Mouse (Mus musculus): ENCODE data around the gene Nap1l1. TPM values are rescaled to one million over a fixed set of nuclear protein-coding genes. Genes with fewer than 3 reads are reported as not detected.
"Not testable (repeated sequence)": the region's sequence is repeated elsewhere in the genome, so short reads cannot be mapped to it uniquely, and the experiment has no call there.

Gene Nap1l1
- 399 and 441 TPM in 2 replicates for polyA plus RNA-seq (2014; fragmentation: Nextera tagmentation; extraction: Ambion mirVana)

GRCm38 (mm10) chr10:111472686-111473510 is at the start of gene Nap1l1:
Nap1l1 (plus strand) TSS chr10:111473223.
- Histone ChIP-seq H3K4me1 (replicated peaks; ENCODE audit: control insufficient read depth, insufficient read depth, low read length) (peaks cover 2% of the 10 kb centered on the region; the same call in 1 of the 2 replicates), H3K4me3 (ENCODE audit: low read depth, low read length) (peak within 1 kb of the TSS; percentile 96), H3K27ac (ENCODE audit: low read depth, low read length) (peak within 1 kb of the TSS; percentile 95), H3K4me2 (ENCODE audit: low read depth, low read length, severe bottlenecking) (peak within 1 kb of the TSS; percentile 66), H3K27me3 (ENCODE audit: control insufficient read depth, insufficient read depth, low read length) (no peaks in the 10 kb centered on the region), H3K9me3 (ENCODE audit: control insufficient read depth, low read length) (no peaks in the 10 kb centered on the region), H3K36me3 (ENCODE audit: control insufficient read depth, insufficient read depth, low read length) (no peaks in the 10 kb centered on the region), H3K9ac (ENCODE audit: low read length) (peak within 1 kb of the TSS; percentile 99)
- peak; percentile 99 for DNase-seq (ENCODE audit: low spot score)
- under 1% methylated on average over 68 of the region's 80 CpGs for WGBS
- ATAC-seq (replicated peaks; ENCODE audit: low FRiP score), result peak; percentile 100

GRCm38 (mm10) chr10:111426491-111426890 is 46.5 kb upstream of the Nap1l1 start:
- 95% methylated on average over 1 of the region's 1 CpGs for WGBS
- H3K36me3 ChIP-seq (ENCODE audit: control insufficient read depth, insufficient read depth, low read length), result no peaks in the 10 kb centered on the region
- no peaks in the 10 kb centered on the region; the same call in 1 of the 2 replicates for H3K4me1 ChIP-seq (replicated peaks; ENCODE audit: control insufficient read depth, insufficient read depth, low read length)
- no peak overlapping the region for H3K9ac ChIP-seq (ENCODE audit: low read length)
- no peak overlapping the region for H3K4me3 ChIP-seq (ENCODE audit: low read depth, low read length)
- ATAC-seq (replicated peaks; ENCODE audit: low FRiP score), result no peak
- no peak overlapping the region for H3K27ac ChIP-seq (ENCODE audit: low read depth, low read length)
- no peaks in the 10 kb centered on the region for H3K9me3 ChIP-seq (ENCODE audit: control insufficient read depth, low read length)
- no peak overlapping the region for H3K4me2 ChIP-seq (ENCODE audit: low read depth, low read length, severe bottlenecking)
- no peak for DNase-seq (ENCODE audit: low spot score)
- no peaks in the 10 kb centered on the region for H3K27me3 ChIP-seq (ENCODE audit: control insufficient read depth, insufficient read depth, low read length)

DNA sequence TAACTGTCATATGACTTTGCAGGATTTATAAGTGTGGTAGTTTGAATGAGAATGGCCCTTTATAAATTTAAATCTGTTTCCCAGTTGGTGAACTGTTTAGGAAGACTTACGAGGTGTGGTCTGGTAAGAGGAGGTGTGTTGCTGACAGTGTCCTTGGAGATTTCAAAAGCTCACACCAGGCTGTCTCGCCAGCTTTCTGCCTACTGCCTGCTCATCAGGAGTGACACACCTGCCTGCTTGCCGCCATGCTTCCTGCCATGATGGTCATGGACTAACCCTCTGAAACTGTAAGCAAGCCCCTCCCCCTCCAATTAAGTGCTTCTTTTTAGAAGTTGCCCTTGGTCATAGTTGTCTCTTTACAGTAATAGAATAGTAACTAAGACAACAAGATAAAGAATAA is 39.5 kb upstream of the Nap1l1 start:
- DNase-seq (ENCODE audit: low spot score) (no peak), ATAC-seq (replicated peaks; ENCODE audit: low FRiP score) (no peak)
- Histone ChIP-seq H3K4me2 (ENCODE audit: low read depth, low read length, severe bottlenecking) (no peak overlapping the region), H3K27ac (ENCODE audit: low read depth, low read length) (no peak overlapping the region), H3K4me3 (ENCODE audit: low read depth, low read length) (no peak overlapping the region), H3K9ac (ENCODE audit: low read length) (no peak overlapping the region), H3K36me3 (ENCODE audit: control insufficient read depth, insufficient read depth, low read length) (no peaks in the 10 kb centered on the region), H3K4me1 (replicated peaks; ENCODE audit: control insufficient read depth, insufficient read depth, low read length) (no peaks in the 10 kb centered on the region), H3K27me3 (ENCODE audit: control insufficient read depth, insufficient read depth, low read length) (no peaks in the 10 kb centered on the region), H3K9me3 (ENCODE audit: control insufficient read depth, low read length) (no peaks in the 10 kb centered on the region)
- 85% methylated on average over 3 of the region's 3 CpGs for WGBS

GRCm38 (mm10) chr10:111441034-111441440 is 32.0 kb upstream of the Nap1l1 start:
- H3K4me2 ChIP-seq (ENCODE audit: low read depth, low read length, severe bottlenecking), result no peak overlapping the region
- DNase-seq (ENCODE audit: low spot score), result no peak
- no peaks in the 10 kb centered on the region for H3K4me1 ChIP-seq (replicated peaks; ENCODE audit: control insufficient read depth, insufficient read depth, low read length)
- no peak for ATAC-seq (replicated peaks; ENCODE audit: low FRiP score)
- no peaks in the 10 kb centered on the region for H3K9me3 ChIP-seq (ENCODE audit: control insufficient read depth, low read length)
- no peak overlapping the region for H3K27ac ChIP-seq (ENCODE audit: low read depth, low read length)
- no peak overlapping the region for H3K9ac ChIP-seq (ENCODE audit: low read length)
- H3K36me3 ChIP-seq (ENCODE audit: control insufficient read depth, insufficient read depth, low read length), result no peaks in the 10 kb centered on the region
- no peak overlapping the region for H3K4me3 ChIP-seq (ENCODE audit: low read depth, low read length)
- WGBS, result 87% methylated on average over 3 of the region's 3 CpGs
- no peaks in the 10 kb centered on the region for H3K27me3 ChIP-seq (ENCODE audit: control insufficient read depth, insufficient read depth, low read length)

DNA sequence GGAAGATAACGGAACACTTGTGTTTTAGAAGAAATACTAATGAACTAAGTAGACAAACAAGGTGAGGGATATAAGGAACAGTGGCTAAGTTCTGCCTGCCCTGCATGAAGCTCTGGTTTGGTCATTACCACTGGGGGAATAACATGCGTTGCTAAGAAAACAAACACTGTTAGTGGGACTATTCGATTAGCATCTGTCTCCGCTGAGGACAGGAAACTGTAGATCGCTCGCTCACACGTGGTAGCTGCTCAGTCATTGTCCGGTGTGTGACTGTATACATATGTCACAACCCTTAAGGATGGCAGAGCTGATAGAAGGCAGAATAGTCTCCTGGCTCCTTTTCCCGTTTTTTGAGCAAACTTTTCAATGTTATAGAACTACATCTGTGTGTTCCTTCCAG is 28.8 kb upstream of the Nap1l1 start:
- ATAC-seq (replicated peaks; ENCODE audit: low FRiP score) (no peak), DNase-seq (ENCODE audit: low spot score) (no peak)
- no peaks in the 10 kb centered on the region for H3K36me3 ChIP-seq (ENCODE audit: control insufficient read depth, insufficient read depth, low read length)
- H3K4me1 ChIP-seq (replicated peaks; ENCODE audit: control insufficient read depth, insufficient read depth, low read length), result no peaks in the 10 kb centered on the region
- H3K27ac ChIP-seq (ENCODE audit: low read depth, low read length), result no peak overlapping the region
- H3K27me3 ChIP-seq (ENCODE audit: control insufficient read depth, insufficient read depth, low read length), result no peaks in the 10 kb centered on the region
- H3K4me3 ChIP-seq (ENCODE audit: low read depth, low read length), result no peak overlapping the region
- WGBS, result 89% methylated on average over 9 of the region's 9 CpGs
- H3K9ac ChIP-seq (ENCODE audit: low read length), result no peak overlapping the region
- no peaks in the 10 kb centered on the region for H3K9me3 ChIP-seq (ENCODE audit: control insufficient read depth, low read length)
- no peak overlapping the region for H3K4me2 ChIP-seq (ENCODE audit: low read depth, low read length, severe bottlenecking)

GRCm38 (mm10) chr10:111445939-111446671 is 26.9 kb upstream of the Nap1l1 start:
- H3K4me2 ChIP-seq (ENCODE audit: low read depth, low read length, severe bottlenecking), result no peak overlapping the region
- no peak for ATAC-seq (replicated peaks; ENCODE audit: low FRiP score)

GRCm38 (mm10) chr10:111446672-111447008 is 26.4 kb upstream of the Nap1l1 start:
- not testable (repeated sequence) for DNase-seq (ENCODE audit: low spot score); H3K27me3 ChIP-seq (ENCODE audit: control insufficient read depth, insufficient read depth, low read length); H3K9me3 ChIP-seq (ENCODE audit: control insufficient read depth, low read length); H3K4me1 ChIP-seq (replicated peaks; ENCODE audit: control insufficient read depth, insufficient read depth, low read length); ATAC-seq (replicated peaks; ENCODE audit: low FRiP score); H3K4me2 ChIP-seq (ENCODE audit: low read depth, low read length, severe bottlenecking); H3K27ac ChIP-seq (ENCODE audit: low read depth, low read length); H3K36me3 ChIP-seq (ENCODE audit: control insufficient read depth, insufficient read depth, low read length); H3K9ac ChIP-seq (ENCODE audit: low read length); H3K4me3 ChIP-seq (ENCODE audit: low read depth, low read length)
- WGBS, result 89% methylated on average over 1 of the region's 3 CpGs

More at GRCm38 (mm10) chr10:111445939-111446671, 26.9 kb upstream of the Nap1l1 start:
- Histone ChIP-seq H3K36me3 (ENCODE audit: control insufficient read depth, insufficient read depth, low read length) (no peaks in the 10 kb centered on the region), H3K9me3 (ENCODE audit: control insufficient read depth, low read length) (no peaks in the 10 kb centered on the region), H3K4me1 (replicated peaks; ENCODE audit: control insufficient read depth, insufficient read depth, low read length) (no peaks in the 10 kb centered on the region), H3K9ac (ENCODE audit: low read length) (no peak overlapping the region), H3K4me3 (ENCODE audit: low read depth, low read length) (no peak overlapping the region), H3K27ac (ENCODE audit: low read depth, low read length) (no peak overlapping the region), H3K27me3 (ENCODE audit: control insufficient read depth, insufficient read depth, low read length) (no peaks in the 10 kb centered on the region)
- WGBS, result 24% methylated on average over 9 of the region's 9 CpGs
- DNase-seq (ENCODE audit: low spot score), result no peak

GRCm38 (mm10) chr10:111449662-111450061 is 23.4 kb upstream of the Nap1l1 start:
- not testable (repeated sequence) for H3K9me3 ChIP-seq (ENCODE audit: control insufficient read depth, low read length); H3K27ac ChIP-seq (ENCODE audit: low read depth, low read length); H3K4me3 ChIP-seq (ENCODE audit: low read depth, low read length); ATAC-seq (replicated peaks; ENCODE audit: low FRiP score); H3K36me3 ChIP-seq (ENCODE audit: control insufficient read depth, insufficient read depth, low read length); DNase-seq (ENCODE audit: low spot score); H3K27me3 ChIP-seq (ENCODE audit: control insufficient read depth, insufficient read depth, low read length); H3K4me1 ChIP-seq (replicated peaks; ENCODE audit: control insufficient read depth, insufficient read depth, low read length); H3K4me2 ChIP-seq (ENCODE audit: low read depth, low read length, severe bottlenecking); H3K9ac ChIP-seq (ENCODE audit: low read length)
- 63% methylated on average over 5 of the region's 5 CpGs for WGBS
